Mouse (Mus musculus) limb, embryonic 12.5 days (tissue): ENCODE measurements around the gene Mrpl24. TPM values are rescaled to one million over a fixed set of nuclear protein-coding genes. Genes with fewer than 3 reads are reported as not detected.
"Not testable (repeated sequence)": the region's sequence is repeated elsewhere in the genome, so short reads cannot be mapped to it uniquely, and the experiment has no call there.

ENCODE experiments used
- ATAC-seq: fragments of 200-750 bp; cut with Nextera tagmentation; 2 replicates; pipeline ENCODE4 v1.8.0; 2017; ENCODE audit warnings: low read depth, moderate TSS enrichment; ENCODE audit not compliant: insufficient number of reproducible peaks, insufficient read depth, low FRiP score, low TSS enrichment
- H3K27ac ChIP-seq: fragments of 300-500 bp; sonication (generic); 2 replicates; pipeline ENCODE4 v1.5.1; 2016; ENCODE audit warnings: mild to moderate bottlenecking, moderate library complexity
- H3K27me3 ChIP-seq: fragments of 300-500 bp; sonication (generic); 2 replicates; pipeline ENCODE4 v1.6.1; 2016; ENCODE audit warnings: mild to moderate bottlenecking, moderate library complexity
- H3K36me3 ChIP-seq: fragments of 300-500 bp; sonication (generic); 2 replicates; pipeline ENCODE4 v1.6.1; 2016; ENCODE audit warnings: mild to moderate bottlenecking, moderate library complexity
- H3K4me1 ChIP-seq: fragments of 300-500 bp; sonication (generic); replicated peaks from 2 replicates; pipeline ENCODE4 v1.6.1; 2016
- H3K4me2 ChIP-seq: fragments of 300-500 bp; sonication (generic); 2 replicates; pipeline ENCODE4 v1.6.1; 2016; ENCODE audit warnings: mild to moderate bottlenecking, moderate library complexity
- H3K4me3 ChIP-seq: fragments of 300-500 bp; sonication (generic); replicated peaks from 2 replicates; pipeline ENCODE4 v1.5.1; 2016; ENCODE audit warnings: mild to moderate bottlenecking
- H3K9ac ChIP-seq: fragments of 300-500 bp; sonication (generic); replicated peaks from 2 replicates; pipeline ENCODE4 v1.6.1; 2016; ENCODE audit warnings: mild to moderate bottlenecking, moderate library complexity
- H3K9me3 ChIP-seq: fragments of 300-500 bp; sonication (generic); 2 replicates; pipeline ENCODE4 v1.6.1; 2016; ENCODE audit warnings: mild to moderate bottlenecking, moderate library complexity
- WGBS: fragments of 180-500 bp; shearing (Covaris S2); methylation state at CpG from one replicate; pipeline ENCODE4 v1.1.7; 2016; 5-methylcytosine and 5-hydroxymethylcytosine counted together
- polyA plus RNA-seq: library from polyadenylated mRNA; unstranded; fragments of >200 nt; fragmentation: Nextera tagmentation; extraction: Ambion mirVana; gene quantifications from 2 replicates; pipeline ENCODE4 v1.2.1, GENCODE M21; 2016

Mrpl24 gene
- 80.4 and 85.9 TPM in 2 replicates for polyA plus RNA-seq

DNA sequence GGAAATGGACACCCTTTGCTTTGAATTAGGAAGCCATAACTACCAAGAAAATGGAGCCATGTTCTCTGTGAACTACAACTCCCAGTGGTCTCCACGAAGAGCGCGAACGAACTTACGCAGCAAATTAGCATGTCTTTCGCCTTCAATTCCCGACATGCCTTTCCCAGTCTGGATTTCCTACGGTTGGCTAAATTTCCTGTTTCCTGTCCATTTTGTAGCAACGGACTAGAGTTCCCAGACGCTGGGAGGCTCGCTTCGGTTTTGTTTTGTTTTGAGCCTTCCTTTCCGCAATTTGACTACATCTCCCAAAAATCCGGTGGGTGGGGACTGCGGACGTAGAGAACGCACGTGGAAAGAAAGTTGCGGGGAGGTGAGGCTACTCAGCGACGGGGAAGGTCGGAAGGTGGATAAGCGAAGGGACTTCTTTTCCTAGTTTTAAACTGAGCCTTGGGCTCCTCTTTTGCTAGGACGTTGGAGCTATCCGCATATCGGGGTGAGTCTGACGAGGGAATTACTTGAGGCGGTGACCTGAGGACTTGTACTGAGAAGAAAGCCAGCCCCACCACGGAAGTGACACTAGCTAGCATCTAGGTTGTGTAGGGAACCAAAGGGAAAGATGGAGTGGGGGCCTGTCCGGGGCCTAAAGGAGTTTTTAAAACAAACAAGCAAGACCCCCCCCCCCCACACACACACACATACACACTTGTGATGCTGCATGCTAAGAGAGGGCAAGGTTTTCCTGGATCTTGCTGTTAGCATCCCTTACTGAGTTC is at the start of gene Mrpl24:
Gene Mrpl24, plus strand, starts transcription at position 171 of the 773 bp plus-strand sequence.
- H3K27ac ChIP-seq, result peak within 1 kb of the TSS; percentile 87
- H3K4me1 ChIP-seq, result peaks cover 8% of the 10 kb centered on the region
- H3K4me2 ChIP-seq, result peak within 1 kb of the TSS; percentile 86
- peak; percentile 76 for ATAC-seq
- no peaks in the 10 kb centered on the region for H3K9me3 ChIP-seq
- H3K9ac ChIP-seq, result peak within 1 kb of the TSS; percentile 68
- H3K27me3 ChIP-seq, result no peaks in the 10 kb centered on the region
- peaks cover 62% of the 10 kb centered on the region for H3K36me3 ChIP-seq
- WGBS, result under 1% methylated on average over 30 of the region's 30 CpGs
- peak within 1 kb of the TSS; percentile 58 for H3K4me3 ChIP-seq

DNA sequence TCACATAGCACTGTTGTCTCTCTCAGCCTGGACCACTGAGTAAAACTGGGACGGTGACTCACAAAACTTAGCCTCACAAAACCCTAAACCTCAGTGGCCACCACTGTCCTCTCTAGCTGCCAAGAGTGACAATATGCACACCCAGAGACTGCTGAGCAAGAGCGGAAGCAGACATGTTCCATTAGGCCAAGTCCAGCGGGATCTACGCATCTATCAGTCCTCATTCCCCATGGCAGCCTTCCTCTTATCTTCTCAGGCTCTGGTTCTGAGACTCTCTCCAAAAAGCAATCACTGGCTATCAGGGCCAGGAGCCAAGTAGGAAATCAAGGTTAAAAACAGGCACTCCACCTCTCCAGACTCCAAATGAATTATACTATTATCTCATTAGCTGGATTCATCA is 41.6 kb upstream of the Mrpl24 start:
- no peaks in the 10 kb centered on the region; the same call in 1 of the 2 replicates for H3K4me1 ChIP-seq
- H3K4me2 ChIP-seq, result no peak overlapping the region
- no peaks in the 10 kb centered on the region for H3K27me3 ChIP-seq
- 91% methylated on average over 4 of the region's 4 CpGs for whole genome bisulfite sequencing
- H3K9me3 ChIP-seq, result no peaks in the 10 kb centered on the region
- no peak overlapping the region for H3K9ac ChIP-seq
- H3K36me3 ChIP-seq, result peaks cover 55% of the 10 kb centered on the region
- H3K27ac ChIP-seq, result no peak overlapping the region
- ATAC-seq, result no peak
- H3K4me3 ChIP-seq, result no peak overlapping the region

DNA sequence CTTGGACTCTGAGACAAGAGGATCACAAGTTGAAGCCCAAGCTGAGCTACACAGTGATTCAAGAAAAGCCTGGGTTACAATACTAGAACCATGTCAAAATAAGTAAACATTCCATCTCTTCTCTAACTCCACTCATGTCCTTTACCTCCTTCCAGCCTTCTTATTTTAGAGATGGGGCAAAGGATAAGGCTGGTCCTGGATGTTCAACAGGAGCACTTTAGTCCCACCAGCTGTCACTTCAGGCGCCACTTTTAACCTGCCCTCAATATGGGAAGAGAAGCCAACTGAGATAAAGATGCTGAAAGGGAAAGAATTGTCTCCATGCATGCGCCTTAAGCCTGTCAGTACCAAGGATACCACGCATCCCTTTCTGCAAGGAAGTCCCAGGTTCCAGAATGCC is 35.0 kb upstream of the Mrpl24 start:
- ATAC-seq, result no peak
- H3K9me3 ChIP-seq, result no peaks in the 10 kb centered on the region
- H3K4me3 ChIP-seq, result peak overlapping the region; percentile 84
- H3K27me3 ChIP-seq, result no peaks in the 10 kb centered on the region
- peaks cover 26% of the 10 kb centered on the region for H3K36me3 ChIP-seq
- peak overlapping the region; percentile 88 for H3K9ac ChIP-seq
- peak overlapping the region; percentile 92; the same call in 1 of the 2 replicates for H3K27ac ChIP-seq
- 5% methylated on average over 3 of the region's 3 CpGs for WGBS
- peaks cover 16% of the 10 kb centered on the region for H3K4me1 ChIP-seq
- peak overlapping the region; percentile 94 for H3K4me2 ChIP-seq

DNA sequence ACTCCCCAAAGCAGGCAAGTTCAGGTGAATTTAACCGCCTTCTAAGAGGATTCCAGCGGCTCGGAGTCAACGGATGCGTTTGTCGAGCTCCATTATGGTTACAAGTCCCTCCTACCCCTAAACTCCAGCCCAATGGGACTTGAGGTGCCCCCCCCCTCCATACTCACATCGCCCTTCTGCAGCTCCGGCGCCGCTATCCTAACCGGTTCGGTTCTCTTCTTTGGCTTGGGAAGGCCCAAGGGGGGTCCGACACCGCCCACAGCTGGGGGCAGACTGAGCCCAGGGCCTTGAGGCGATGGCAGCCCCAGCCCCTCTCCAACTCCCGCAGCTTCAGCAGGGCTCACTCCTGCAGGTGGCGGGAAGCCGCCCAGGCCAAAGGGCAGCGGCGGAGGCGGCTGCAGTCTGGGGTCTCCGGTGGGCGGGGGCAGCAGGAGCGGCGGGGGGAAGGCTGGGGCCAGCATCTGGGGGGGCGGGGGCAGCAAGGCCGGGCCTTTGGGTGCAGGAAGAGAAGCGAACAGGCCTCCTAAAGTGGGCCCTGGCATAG is 34.5 kb upstream of the Mrpl24 start:
- H3K27ac ChIP-seq, result peak overlapping the region; percentile 92
- peak overlapping the region; percentile 84 for H3K4me3 ChIP-seq
- peaks cover 23% of the 10 kb centered on the region for H3K36me3 ChIP-seq
- peak; percentile 13 for ATAC-seq
- no peaks in the 10 kb centered on the region for H3K27me3 ChIP-seq
- H3K4me2 ChIP-seq, result peak overlapping the region; percentile 94
- peak overlapping the region; percentile 88 for H3K9ac ChIP-seq
- H3K9me3 ChIP-seq, result no peaks in the 10 kb centered on the region
- 0% methylated on average over 28 of the region's 28 CpGs for WGBS
- H3K4me1 ChIP-seq, result peaks cover 16% of the 10 kb centered on the region

DNA sequence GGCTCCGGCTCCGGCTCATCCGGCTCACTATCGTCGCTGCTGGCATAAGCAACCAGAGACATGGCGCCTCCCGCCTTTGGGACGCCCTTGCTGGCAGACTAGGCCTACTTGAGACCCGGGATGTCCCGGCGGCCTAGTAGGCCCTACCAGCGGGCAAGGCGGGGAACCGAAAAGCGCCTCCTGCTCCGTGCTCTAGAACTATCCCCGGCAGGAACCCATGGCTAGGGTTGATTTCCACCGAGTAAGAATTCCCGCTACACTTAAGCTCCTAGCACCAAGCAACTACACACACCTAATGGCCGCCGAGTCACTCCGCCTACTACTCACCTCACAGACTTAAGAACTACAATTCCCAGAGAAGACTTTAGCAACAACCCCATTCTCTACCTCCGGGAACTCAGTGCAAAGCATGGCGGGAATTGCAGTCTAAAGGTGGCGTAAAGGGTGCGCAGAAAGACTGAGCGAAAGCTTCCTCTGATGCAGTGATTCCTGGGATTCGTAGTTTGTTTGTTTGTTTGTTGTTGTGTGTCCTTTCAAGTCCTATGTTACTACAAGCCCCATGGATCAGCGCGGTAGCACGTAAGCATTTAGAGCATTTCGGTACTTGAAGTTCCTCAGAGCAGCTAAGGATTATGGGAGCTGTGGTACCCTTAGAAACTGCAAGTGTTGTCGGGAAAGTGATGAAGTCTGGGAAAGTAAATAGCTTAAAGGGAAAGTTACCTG is 33.9 kb upstream of the Mrpl24 start, which contains the start of gene Prcc:
Gene Prcc, minus strand, starts transcription at position 328 of the 723 bp plus-strand sequence.
- Histone ChIP-seq H3K4me2 (peak within 1 kb of the TSS; percentile 94), H3K9me3 (no peaks in the 10 kb centered on the region), H3K36me3 (peaks cover 17% of the 10 kb centered on the region), H3K4me1 (peaks cover 16% of the 10 kb centered on the region), H3K4me3 (peak within 1 kb of the TSS; percentile 84), H3K27ac (peak within 1 kb of the TSS; percentile 92), H3K27me3 (no peaks in the 10 kb centered on the region), H3K9ac (peak within 1 kb of the TSS; percentile 88)
- under 1% methylated on average over 33 of the region's 33 CpGs for WGBS
- ATAC-seq, result peak; percentile 98

DNA sequence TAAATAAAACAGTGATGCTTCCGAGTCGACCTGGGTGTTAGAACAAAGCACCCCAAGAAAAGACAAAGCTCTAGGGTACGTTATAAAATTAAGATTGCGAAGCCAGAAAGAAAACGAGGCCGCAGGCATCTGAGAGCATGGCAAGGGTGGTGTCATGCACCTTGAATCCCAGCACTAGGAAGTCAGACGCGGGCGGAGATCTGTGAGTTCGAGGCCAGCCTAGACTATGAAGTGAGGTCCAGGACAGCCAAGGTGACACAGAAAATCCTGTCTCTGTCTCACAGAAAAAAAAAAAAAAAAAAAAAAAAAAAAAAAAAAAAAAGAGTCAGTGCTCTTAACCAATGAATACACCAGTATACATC is 33.3 kb upstream of the Mrpl24 start:
- Histone ChIP-seq H3K4me3 (peak overlapping the region; percentile 84), H3K9ac (peak overlapping the region; percentile 48; the same call in 1 of the 2 replicates), H3K9me3 (no peaks in the 10 kb centered on the region), H3K4me1 (peaks cover 16% of the 10 kb centered on the region), H3K36me3 (peaks cover 11% of the 10 kb centered on the region; the same call in 1 of the 2 replicates), H3K27me3 (no peaks in the 10 kb centered on the region), H3K4me2 (peak overlapping the region; percentile 51), H3K27ac (no peak overlapping the region)
- ATAC-seq, result peak; percentile 29; the same call in 1 of the 2 replicates
- WGBS, result 18% methylated on average over 10 of the region's 10 CpGs

DNA sequence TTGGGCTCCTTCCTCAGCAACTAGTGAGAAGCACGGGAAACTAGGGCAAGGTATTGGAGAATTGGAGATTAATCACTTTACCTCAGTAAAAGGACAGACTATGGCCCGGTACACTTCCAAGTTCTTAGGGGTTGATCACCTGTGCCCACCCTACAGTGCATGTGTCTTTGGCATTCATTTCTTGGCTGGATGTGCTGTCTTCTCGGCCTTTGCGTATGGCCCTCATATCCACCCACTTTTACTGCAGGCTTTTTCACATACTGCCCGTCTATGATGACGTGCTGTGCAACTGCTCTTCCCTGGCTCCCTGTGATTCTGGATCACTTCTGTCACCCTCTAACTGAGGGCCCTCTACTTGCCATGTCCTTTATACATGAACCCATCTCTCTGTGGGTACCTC is 32.9 kb upstream of the Mrpl24 start:
- Histone ChIP-seq H3K4me2 (peak overlapping the region; percentile 51), H3K4me3 (peak overlapping the region; percentile 84; the same call in 1 of the 2 replicates), H3K9me3 (no peaks in the 10 kb centered on the region), H3K27ac (no peak overlapping the region), H3K36me3 (peaks cover 7% of the 10 kb centered on the region; the same call in 1 of the 2 replicates), H3K27me3 (no peaks in the 10 kb centered on the region), H3K9ac (no peak overlapping the region), H3K4me1 (peaks cover 16% of the 10 kb centered on the region)
- no peak for ATAC-seq
- 85% methylated on average over 6 of the region's 6 CpGs for WGBS

DNA sequence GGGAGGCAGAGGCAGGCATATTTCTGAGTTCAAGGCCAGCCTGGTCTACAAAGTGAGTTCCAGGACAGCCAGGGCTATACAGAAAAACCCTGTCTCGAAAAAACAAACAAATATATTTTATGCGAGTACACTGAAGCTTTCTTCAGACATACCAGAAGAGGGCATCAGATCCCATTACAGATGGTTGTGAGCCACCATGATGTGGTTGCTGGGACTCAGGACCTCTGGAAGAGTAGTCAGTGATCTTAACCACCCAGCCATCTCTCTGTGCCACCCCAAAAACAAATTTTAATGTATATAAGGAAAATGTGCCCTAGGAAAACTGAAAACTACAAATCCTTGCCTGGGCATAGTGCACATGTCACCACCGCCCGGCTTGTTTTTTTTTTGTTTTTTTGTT is 31.9 kb upstream of the Mrpl24 start:
- H3K27me3 ChIP-seq, H3K9me3 ChIP-seq, H3K4me2 ChIP-seq, H3K36me3 ChIP-seq, ATAC-seq, H3K9ac ChIP-seq, H3K4me3 ChIP-seq, H3K27ac ChIP-seq: not testable (repeated sequence)
- peaks cover 16% of the 10 kb centered on the region for H3K4me1 ChIP-seq
- 82% methylated on average over 4 of the region's 4 CpGs for WGBS

DNA sequence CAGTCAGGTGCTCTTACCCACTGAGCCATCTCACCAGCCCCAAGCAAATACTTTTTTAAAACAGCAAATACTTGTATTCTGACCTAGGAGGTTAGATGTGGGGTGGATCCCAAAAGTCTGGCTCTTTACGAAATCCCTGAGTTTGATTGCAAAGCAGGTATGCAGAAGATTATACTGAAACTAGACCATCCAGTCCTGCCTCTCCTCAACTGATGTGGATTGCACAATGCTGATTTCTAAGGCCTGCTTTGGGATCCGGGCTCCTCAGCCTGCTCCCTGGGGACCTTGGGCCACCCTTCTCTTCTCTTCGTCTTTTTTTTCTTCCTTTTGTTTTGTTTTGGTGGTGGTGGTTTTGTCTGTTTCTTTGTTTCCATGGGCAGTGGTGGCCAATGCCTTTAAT is 27.8 kb upstream of the Mrpl24 start:
- no peak for ATAC-seq
- no peaks in the 10 kb centered on the region for H3K27me3 ChIP-seq
- H3K36me3 ChIP-seq, result no peaks in the 10 kb centered on the region
- no peak overlapping the region for H3K4me3 ChIP-seq
- H3K9me3 ChIP-seq, result no peaks in the 10 kb centered on the region
- 77% methylated on average over 3 of the region's 3 CpGs for WGBS
- no peak overlapping the region for H3K27ac ChIP-seq
- no peak overlapping the region for H3K9ac ChIP-seq
- H3K4me2 ChIP-seq, result no peak overlapping the region
- H3K4me1 ChIP-seq, result no peaks in the 10 kb centered on the region

DNA sequence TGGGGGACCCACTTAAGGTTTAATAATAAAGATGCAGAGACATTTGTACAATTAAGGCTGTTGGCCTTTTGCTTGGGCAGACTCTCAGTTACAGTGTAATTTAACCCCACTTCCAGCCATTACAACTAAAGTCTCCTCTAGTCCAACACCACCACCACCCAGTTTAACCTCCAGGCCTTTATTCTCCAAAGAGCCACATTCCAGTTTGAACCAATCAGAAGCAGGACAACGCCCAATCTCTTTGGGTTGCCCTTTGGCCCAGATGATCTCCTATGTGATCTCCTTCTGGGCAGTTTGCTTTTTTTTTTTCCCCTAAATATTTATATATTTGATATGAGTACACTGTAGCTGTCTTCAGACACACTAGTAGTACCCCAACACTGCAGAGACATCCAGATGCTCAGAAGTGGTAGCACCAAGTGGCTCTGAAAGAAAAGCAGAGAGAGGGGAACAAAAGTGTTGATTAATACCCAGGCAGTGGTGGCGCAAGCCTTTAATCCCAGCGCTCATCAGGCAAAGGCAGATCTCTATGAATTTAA is 25.9 kb upstream of the Mrpl24 start:
- Histone ChIP-seq H3K36me3 (no peaks in the 10 kb centered on the region), H3K4me2 (no peak overlapping the region), H3K9ac (no peak overlapping the region), H3K4me3 (no peak overlapping the region), H3K9me3 (no peaks in the 10 kb centered on the region), H3K27me3 (no peaks in the 10 kb centered on the region), H3K4me1 (no peaks in the 10 kb centered on the region), H3K27ac (no peak overlapping the region)
- WGBS, result 77% methylated on average over 3 of the region's 3 CpGs
- ATAC-seq, result no peak

DNA sequence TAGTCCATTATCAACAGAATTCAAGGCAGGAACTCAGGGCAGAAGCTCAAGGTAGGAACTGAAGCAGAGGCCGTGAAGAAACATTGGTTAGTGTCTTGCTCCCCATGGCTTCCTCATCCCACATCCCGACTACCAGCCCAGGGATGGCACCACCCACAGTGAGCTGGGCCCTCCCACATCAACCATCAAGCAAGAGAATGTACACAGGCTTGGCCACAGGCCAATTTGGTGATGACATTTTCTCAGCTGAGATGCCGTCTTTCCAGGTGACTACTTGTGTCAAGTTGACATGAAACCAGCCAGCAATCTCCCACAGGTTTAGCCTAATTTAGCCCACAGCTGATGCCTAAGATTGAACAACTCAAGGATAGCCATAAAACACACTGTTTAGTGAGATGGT is 20.0 kb upstream of the Mrpl24 start:
- H3K4me2 ChIP-seq, result no peak overlapping the region
- peaks cover 3% of the 10 kb centered on the region; the same call in 1 of the 2 replicates for H3K4me1 ChIP-seq
- no peak overlapping the region for H3K4me3 ChIP-seq
- H3K27ac ChIP-seq, result no peak overlapping the region
- no peak for ATAC-seq
- H3K9me3 ChIP-seq, result no peaks in the 10 kb centered on the region
- WGBS, result 68% methylated on average over 3 of the region's 3 CpGs
- H3K27me3 ChIP-seq, result no peaks in the 10 kb centered on the region
- H3K36me3 ChIP-seq, result no peaks in the 10 kb centered on the region
- no peak overlapping the region for H3K9ac ChIP-seq
